Mouse (Mus musculus) pancreas, adult 10 weeks (tissue): Measurements from ENCODE around the gene Prl2c2. TPM values are rescaled to one million over a fixed set of nuclear protein-coding genes. Genes with fewer than 3 reads are reported as not detected.

Experiments used
- polyA plus RNA-seq: library from polyadenylated mRNA; stranded (reverse); fragments of 350-450 nt; fragmentation: Illumina TruSeq; extraction: RNeasy Lipid Tissue Mini Kit (QIAGEN cat#74804); gene quantifications from one replicate; pipeline ENCODE4 v1.2.3, GENCODE M21; 2015; ENCODE audit warnings: low read depth, low replicate concordance; ENCODE audit not compliant: insufficient read depth

The Prl2c2 gene
- not detected for polyA plus RNA-seq

GRCm38 (mm10) chr13:13005283-13005682 is at the start of gene Prl2c2:
Prl2c2 (minus strand) TSS chr13:13005383.

Other genes starting within 250 kb of the Prl2c2 start
- not detected for gene Prl2c3, start 205.3 kb downstream of the Prl2c2 start, polyA plus RNA-seq
- not detected for gene Prl2c5, start 177.3 kb upstream of the Prl2c2 start, polyA plus RNA-seq